Mouse (Mus musculus) thymus, adult 2 months (tissue): ENCODE results near the gene Slc5a3.

ENCODE experiments used
- CTCF ChIP-seq: fragments of 200-500 bp; IDR thresholded peaks from 2 replicates; pipeline ENCODE4 v1.5.1; 2012; ENCODE audit warnings: mild to moderate bottlenecking, control low read depth, low read length, moderate library complexity, borderline replicate concordance; ENCODE audit not compliant: control insufficient read depth, poor library complexity, insufficient read depth; ENCODE audit errors: extremely low read depth
- POLR2A ChIP-seq: fragments of 200-500 bp; IDR thresholded peaks from 2 replicates; pipeline ENCODE4 v1.6.1; 2012; ENCODE audit warnings: mild to moderate bottlenecking, low read length, control low read depth, moderate library complexity; ENCODE audit not compliant: control insufficient read depth, poor library complexity, insufficient read depth; ENCODE audit errors: extremely low read depth

DNA sequence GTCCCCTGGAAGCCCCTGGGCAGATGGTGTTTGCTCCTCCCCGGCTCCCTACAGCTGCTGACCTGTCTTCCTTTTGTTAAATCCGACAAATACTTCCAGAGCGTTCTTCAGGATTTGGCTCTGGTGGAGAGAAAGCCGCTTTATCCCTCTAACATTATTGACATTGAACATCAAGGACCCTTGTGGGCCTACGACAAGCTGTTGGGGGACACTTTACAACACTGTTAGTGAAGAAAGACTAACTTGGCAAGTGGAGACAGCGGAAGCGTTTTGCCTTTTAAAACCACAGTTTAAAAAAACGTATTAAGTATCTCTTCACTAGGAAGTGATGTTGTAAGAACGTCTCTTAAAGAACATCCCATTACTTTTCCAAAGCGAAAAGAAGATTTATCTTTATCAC lies 5.6 kb upstream of the Slc5a3 start:
- TF ChIP-seq CTCF (no peak), POLR2A (no peak)
